Mouse (Mus musculus): Measurements from ENCODE around the gene Larp4b.
"Not testable (repeated sequence)": the region's sequence is repeated elsewhere in the genome, so short reads cannot be mapped to it uniquely, and the experiment has no call there.

Larp4b gene

DNA sequence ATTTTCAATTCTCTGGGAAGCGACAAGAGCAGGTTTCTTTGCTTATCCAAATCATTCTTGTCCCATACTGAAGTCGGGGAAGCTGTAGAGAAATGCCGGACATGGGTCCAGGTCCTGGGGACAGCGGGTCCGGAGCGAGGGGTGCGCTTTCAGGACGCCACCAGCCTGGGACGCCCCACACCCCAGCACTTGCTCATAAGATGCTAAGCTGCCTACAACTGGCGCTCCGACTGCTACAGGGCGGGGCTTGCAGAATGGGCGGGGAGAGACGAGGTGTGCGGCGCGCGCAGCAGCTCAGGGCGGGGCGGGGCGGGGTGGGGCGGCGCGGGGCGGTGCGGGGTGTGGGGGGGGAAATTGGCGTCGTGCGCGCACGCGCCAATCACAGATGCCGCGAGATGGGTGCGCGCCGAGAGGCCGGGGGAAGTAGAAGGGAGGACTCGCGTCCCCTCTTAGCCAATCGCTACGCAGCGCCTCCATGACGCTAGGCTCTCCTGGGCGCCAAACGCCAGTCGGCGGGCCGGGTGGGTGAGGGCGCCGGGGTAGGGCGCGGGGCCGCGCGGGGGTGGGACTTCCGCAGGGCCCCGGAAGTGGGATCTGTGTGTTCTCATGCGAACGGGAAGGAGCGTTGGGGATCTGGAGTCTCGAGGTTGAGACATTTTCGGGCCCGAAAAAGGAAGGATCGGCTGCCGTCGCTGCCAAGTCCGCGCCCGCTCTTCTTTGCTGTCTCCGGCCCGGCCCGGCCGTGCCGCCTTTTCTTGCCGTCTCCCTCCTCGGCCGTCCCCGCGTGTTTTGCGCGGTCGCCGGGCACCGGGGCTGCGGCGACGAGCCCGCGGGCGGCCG lies at the start of gene Larp4b:
Larp4b (plus strand) TSS at position 566 of the 840 bp plus-strand sequence.
- peak; percentile 96 for DNase-seq (ENCODE audit: extremely low spot score, low spot score)

DNA sequence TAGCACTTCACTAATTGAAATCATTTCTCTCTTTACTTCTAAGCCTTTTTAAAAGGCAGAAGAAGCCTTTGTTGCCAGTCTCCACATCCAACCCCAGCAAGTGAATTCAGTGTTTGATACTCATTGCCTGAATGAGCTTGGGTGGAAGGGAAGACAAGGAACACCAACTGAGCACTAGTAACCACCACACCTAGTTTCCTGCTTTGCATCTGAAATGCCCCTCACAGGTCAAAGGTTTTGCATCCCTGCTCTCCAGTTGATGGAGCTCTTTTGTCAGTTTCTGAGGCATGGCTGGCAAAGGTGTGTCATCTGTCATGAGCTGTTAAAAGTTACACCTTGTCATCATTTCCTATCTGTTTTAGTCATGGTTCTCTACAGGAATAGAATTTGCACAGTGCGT lies 49.0 kb upstream of the Larp4b start:
- DNase-seq (ENCODE audit: extremely low spot score, low spot score) = no peak

DNA sequence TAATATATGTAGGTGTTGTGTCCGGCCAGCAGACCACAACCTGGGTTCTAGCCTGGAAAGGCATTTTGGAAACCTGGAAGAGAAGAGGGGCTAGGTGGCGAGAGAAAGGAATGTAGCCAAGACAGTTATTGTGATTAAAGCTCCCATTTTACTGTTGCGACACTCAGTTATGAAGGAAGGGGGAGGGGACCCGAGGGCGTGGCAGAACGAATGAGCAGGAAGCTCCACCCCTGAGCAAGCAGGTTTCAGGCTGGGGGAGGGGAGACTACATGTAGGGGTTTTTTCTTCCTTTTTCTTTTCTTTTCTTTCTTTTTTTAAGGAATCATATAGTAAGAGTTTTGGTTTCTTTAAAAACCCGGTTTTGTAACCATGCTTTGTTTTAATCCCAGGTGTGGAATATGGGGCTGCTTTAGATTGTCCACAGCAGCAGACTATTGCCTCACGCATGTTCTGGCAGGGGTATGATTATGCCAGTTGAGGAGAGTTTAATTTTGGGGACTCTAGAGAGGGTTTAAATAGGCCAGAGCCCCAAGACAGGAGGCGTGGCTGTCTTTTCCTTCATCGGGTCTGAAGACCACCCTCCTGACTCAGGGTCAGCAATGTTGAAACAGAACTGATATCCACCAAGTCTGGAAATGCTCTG lies 41.5 kb upstream of the Larp4b start:
- not testable (repeated sequence) for DNase-seq (ENCODE audit: extremely low spot score, low spot score)

DNA sequence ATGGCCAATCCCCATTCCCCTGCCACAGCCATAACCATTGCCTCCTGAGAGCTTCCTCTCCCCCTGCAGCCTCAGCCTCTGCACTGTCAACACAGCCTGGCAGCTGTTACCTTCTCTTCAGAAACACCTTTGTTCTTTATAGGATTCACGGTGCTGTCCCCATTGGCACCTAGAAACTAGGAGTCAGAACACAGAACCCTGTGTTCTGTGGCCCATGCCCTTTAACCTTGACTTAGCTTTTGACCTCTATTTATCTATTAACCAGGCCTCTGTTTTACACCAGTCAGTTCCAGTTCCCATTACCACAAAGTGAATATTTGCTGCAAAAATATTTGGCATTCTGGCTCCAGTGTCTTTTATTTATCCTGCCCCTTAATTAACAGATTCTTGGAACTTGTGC lies 36.4 kb upstream of the Larp4b start:
- no peak for DNase-seq (ENCODE audit: extremely low spot score, low spot score)

DNA sequence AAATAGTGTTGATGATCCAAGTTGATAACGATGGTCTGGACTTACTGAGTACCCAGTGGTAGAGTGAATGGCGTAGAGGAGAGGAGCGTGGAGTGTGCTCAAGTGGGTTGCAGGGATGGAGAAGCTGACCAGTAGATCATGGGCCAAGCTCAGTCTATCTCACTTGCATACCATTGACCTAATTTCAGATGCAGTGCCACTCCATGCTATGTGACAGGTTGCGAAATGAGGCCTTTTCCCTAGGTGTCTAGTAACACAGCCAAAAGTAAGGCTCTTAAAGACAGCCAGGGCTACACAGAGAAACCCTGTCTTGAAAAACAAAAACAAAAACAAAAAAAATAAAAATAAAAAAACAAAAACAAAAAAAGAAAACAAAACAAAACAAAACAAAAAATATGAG lies 35.0 kb upstream of the Larp4b start:
- DNase-seq (ENCODE audit: extremely low spot score, low spot score) = no peak

DNA sequence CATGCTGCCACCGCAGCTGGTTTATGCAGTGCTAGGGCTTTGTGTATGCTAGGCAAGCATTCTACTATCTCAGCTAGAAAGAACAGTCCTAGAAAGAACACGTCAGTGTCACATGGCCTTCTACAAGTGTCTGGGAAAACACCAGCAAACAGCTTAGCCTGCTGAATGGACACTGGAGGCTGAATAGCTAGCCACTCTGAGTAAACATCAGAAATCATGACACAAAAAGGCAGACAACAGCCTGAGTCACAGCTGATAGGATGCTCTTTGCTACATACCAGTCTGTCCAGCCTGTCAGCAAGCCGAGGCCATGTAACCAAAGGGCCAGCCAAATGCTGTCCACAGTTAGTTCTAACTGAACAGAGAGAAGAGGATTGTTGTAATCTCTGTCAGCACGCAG lies 32.3 kb upstream of the Larp4b start:
- DNase-seq (ENCODE audit: extremely low spot score, low spot score) = no peak

DNA sequence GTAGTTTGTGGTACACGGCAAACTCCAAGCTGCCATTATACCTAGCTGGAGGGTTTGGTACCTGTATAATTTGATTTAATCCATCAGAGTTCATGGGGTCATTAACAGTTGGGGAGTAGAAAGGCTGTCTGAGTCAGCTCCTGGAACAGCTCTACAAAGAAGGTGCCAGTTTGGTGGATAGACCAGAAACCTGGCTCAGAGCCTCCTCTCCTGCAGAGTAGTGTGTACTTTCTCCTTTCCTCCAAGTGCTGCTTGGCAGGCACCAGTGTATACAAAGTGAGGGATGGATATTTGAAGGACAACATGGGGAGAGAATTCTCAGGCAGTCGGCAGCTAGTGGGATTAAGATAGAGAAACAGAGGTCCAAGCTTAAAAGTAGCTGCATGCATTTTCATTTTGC lies 29.5 kb upstream of the Larp4b start:
- no peak for DNase-seq (ENCODE audit: extremely low spot score, low spot score)

DNA sequence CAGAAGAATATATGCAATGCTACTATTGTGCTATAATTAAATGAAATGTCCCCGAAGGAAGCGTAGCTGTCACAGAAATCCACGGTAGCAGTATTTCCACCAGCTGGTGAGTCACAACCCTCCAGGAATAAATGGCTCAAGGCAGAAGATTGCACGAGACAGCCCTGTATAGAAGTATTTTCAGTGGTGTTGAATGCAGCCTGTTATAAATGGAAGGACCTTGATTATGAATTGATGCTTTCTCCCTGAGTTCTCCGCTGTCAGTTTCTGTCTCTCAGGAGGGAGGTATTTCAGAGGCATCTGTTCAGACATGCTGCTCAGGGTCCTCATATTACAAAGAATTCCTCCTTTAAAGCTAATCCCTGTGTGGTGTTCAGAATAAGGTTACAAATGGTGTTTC lies 27.6 kb upstream of the Larp4b start:
- no peak for DNase-seq (ENCODE audit: extremely low spot score, low spot score)

DNA sequence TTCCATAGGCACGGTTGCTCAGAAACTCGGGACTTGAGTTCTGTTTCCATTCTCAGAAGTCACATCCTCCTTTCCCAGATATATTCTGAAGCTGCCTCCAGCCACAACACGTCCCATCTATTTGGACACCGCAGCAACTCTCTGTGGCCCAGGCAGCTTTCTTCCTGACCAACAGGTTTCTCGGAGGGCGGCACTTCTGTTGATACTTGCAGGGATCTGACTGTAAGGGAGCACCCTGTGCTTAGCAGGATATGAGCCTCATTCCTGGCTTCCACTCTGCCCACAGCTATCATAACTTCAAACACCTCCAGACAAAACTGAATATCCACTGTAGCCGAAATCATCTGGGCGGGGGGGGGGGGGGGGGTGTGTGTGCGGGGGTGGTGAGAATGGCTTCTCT lies 22.7 kb upstream of the Larp4b start:
- DNase-seq (ENCODE audit: extremely low spot score, low spot score) = no peak

DNA sequence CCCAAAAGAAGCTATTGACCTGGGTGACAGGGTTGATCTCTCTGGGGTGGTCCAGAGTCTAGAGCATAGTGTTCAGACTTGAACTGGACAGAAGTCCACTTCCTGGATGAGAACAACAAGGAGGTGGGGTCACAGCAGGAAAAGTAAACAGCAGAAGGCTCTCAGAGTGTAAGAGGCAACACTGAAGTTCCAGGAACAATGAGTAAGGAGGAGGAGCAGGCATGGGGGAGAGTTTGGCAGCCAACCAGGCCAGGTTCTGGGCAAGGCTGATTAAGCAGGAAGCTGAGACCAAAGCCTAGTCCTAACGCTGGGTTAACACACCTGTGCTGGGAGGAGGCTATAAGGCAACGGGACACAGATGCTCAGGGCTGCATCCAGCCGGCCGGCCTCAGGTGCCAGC lies 19.9 kb upstream of the Larp4b start:
- no peak for DNase-seq (ENCODE audit: extremely low spot score, low spot score)

DNA sequence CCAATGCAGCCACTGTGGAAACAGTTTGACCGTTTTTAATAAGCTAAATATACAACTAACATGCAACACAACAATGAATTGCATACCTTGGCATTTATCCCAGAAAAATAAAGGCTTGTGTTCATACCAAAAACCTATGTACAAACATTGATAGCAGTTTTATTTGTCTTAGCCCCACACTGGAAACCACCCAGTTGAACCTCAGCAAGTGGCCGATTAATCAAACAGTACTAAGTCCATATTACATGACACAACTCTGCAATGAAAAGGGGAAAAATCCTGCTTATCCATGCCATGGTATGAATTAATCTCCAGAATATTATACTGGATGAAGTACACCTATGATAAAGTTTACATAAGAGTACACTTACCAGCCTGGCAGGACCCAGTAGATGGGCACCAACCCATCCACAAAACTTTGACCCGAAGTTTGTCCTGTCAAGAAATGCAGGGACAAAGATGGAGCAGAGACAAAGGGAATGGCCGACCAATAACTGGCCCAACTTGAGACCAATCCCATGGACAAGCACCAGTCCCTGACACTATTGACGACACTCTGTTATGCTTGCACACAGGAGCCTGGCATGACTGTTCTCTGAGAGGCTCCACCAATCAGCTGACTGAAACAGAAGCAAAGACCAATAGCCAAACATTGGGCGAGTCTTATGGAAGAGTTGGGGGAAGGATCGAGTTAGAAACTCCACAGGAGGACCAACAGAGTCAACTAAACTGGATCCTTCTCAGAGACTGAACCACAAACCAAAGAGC lies 17.7 kb upstream of the Larp4b start:
- no peak for DNase-seq (ENCODE audit: extremely low spot score, low spot score)

DNA sequence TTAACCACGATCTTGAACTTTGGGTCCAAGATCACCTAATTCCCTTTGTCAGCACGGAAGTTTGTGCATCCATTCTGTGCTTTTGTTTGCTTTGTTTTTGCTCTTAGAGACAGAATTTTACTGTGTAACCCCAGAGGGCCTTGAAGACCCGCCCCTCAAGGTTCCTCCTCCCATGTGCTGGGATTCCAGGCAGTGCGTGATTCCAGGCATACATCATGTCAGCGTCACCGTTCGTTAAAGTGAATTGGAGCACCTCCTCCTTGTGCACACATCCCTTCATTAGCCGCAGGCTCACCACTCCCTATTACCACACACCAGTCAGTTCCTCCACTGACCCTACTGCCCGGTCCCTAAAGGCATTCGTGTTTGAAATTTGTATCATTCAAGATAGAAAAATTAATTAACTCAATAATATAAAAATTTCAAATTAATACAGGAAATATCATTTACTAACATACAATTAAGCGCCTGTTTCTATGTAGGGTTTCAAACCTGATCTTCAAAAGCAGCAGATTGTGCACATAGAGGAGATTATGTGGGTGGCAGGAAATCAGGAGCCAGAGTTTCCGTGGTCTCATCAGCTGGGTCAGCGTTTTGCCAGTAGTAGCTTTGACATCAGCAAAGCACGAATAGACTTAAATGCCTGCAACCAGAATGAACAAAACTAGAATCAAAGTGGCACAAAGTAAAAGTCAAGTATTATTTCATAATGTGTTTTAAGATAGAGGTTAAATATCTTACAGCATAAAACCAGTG lies 11.4 kb upstream of the Larp4b start:
- DNase-seq (ENCODE audit: extremely low spot score, low spot score) = no peak

DNA sequence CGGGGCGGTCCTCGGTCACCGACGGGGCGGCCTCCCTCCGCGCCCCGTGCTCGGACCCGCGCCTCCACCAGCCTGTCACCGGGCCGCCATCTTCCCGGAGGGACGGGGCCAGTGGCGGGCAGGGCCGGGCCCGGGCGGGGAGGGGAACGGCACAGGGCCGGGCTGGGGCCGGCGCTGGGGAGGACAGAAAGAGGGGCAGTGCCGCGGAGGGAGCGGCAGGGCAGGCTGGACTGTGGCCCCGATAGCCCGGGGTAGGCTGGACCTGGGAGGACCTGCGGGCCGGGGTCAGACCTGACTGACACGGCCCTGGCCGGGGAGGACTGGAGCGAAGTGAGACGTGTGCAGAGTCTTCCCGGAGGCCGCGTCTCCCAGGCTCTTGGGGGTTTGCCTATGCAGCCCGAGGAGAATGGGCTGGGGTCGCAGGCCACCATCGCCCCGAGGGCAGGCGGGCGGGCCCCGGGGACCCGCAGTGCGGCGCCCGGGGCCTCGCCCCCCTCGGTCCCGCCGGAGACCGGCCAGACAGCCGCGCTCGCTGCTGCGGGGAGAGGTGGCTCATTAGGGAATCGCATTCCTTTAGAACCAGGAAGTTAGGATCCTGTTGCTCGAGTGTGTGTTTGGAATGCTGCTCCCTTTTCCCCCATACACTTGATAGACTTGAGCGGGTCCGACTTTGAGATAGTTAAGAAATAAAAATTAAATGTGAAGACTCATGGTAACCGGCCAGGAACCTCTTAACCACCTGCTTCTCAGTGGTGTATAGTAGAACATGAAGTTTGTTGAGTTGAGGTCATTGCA lies 702 bp downstream of the Larp4b start:
- DNase-seq (ENCODE audit: extremely low spot score, low spot score) = peak; percentile 70

DNA sequence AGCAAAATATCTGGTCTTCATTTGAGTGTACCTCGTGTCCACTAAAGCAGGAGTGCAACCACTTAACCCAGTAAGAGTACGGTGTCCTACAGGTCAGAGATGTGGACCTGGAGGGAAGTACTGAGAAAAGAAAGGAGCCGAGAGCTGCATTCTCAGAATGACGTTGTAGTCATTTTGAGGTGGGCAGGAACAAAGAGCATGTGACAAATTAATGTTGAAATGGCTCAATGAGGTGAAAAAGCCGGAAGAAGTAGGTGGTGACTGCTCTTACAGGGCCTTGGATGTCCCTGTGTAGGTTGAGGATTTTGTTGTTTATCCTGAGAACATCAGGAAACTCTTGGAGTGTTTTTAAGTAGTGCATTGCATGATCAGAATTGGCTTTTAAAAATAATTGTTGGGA lies 5.6 kb downstream of the Larp4b start:
- no peak for DNase-seq (ENCODE audit: extremely low spot score, low spot score)

DNA sequence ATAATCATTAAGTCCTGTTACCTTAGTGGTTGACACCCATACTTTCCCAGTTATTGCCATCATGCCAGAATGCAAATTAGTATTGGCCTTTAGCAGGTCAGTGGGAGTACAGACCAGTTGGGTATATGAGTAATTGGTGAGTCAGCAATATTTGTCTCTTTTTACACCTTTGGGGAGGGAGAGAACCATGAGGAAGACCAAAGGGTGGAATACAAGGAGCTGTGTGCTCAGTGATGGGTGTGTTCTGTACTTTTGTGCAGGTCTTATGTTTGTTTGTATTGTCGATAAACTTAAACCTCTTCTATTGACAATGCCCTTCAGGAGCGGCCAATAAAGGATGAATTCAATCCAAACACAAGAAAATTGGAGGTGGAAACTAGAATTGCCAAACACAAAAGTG lies 6.8 kb downstream of the Larp4b start:
- DNase-seq (ENCODE audit: extremely low spot score, low spot score) = no peak

DNA sequence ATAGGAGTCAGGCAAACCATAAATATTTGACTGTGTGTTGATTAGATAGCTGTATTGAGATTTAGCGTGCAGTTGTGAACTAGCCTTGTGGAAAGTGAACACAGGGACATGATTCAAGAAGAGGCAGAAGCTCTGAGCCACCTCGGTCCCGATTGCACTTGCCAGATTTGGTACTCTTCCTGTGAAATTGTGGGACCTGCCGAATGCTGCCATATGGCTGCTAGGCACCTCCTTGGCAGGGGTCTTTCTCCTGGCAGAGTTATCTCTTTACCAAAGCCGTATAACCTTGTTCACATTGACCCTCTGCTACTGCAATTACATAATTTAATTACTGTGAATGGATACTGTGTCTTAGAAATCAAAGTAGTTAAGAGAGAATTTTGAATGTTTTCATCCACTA lies 12.6 kb downstream of the Larp4b start:
- DNase-seq (ENCODE audit: extremely low spot score, low spot score) = no peak

DNA sequence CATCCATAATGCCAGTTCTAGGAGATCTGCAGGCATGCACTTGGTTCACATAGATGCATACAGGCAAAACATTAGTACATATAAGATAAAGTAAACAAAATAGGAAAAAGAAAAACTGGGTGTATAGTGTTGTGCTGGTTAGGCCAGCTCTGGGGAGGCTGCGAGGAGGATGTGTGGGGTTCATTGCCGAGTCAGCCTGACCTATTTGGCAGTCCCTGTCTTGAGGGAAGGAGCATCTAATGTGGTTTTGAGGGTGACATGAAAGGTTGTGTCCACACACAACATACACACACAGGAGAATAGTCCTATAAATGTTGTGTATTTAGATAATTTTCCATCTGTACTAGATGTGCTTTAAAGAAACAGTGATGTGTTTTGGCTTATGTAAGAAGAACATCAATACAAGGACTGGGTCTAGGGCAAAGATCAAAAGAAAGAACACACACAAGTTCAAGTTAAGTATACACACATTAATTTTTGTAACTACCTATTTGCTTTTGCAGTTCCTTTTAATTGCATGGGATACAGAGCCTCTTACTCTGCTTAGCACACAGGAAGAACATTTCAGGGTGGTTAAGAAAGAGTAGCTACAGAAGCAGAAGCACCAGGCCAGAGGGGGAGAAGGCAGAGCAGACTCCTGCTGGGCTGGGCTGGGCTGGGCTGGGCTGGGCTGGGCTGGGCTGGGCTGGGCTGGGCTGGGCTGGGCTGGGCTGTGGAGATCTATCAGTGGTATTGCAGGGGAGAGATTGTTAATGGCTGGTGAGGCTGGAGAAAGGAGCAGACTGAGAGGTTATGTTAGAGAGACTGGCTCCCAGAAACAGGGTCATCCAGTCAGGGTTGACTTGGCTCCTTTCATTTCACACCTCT lies 13.5 kb downstream of the Larp4b start:
- DNase-seq (ENCODE audit: extremely low spot score, low spot score) = no peak

DNA sequence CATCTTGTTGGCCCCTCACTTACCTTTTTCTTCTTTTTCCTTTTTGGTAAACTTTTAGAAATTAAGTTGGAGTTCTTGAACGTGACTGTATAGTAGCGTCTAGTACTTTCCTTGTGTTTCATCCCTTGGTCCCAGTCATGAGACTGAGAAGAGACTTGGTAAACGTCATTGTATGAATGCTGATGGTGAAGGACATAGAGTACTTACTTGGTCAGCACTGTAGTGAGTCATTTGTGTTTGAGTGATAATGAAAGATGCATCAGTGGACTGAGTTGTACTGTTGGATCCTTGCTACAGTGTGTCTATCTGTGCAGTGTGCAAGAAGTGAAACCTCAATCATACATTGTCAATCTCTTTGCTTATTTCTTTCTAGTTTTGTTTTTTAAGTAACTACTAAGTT lies 20.1 kb downstream of the Larp4b start:
- DNase-seq (ENCODE audit: extremely low spot score, low spot score) = no peak

DNA sequence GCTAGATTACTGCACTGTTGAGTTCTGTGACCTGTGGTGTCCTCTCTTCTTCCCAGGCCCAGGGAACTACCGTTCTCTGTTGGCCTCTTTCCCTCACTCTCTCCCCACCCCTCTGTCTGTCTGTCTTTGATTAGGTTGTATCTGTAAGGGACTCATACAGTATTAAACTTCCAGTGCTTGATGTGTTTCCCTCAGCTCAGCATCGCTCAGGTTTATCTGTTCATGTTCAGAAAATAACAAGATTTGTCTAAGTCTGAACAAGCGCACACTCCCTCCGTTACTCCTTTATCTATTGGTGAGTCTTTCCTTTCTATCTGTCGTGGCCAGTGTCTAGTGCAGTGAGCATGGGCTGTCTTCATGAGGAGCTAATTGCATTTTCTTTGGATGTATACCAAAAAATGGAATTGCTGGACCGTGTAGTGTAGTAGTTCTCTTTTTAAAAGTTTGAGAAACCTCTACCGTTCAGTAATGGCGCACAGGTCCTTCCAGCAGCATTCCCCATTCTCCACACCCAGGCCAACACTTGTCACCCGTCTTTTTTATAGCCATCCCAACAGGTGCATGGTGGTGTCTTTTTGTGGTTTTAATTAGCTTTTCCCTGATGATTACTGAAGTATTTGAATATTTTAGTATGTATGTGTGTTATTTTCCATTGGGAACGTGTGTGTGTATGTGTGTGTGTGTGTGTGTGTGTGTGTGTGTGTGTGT lies 27.3 kb downstream of the Larp4b start:
- no peak for DNase-seq (ENCODE audit: extremely low spot score, low spot score)
